Mouse (Mus musculus) urinary bladder, postnatal 14 days (tissue): ENCODE data around the gene Nup35.

Source experiments
- DNase-seq: peaks from one replicate; pipeline ENCODE4 v3.0.0; 2021; ENCODE audit warnings: low spot score

Gene Nup35

DNA sequence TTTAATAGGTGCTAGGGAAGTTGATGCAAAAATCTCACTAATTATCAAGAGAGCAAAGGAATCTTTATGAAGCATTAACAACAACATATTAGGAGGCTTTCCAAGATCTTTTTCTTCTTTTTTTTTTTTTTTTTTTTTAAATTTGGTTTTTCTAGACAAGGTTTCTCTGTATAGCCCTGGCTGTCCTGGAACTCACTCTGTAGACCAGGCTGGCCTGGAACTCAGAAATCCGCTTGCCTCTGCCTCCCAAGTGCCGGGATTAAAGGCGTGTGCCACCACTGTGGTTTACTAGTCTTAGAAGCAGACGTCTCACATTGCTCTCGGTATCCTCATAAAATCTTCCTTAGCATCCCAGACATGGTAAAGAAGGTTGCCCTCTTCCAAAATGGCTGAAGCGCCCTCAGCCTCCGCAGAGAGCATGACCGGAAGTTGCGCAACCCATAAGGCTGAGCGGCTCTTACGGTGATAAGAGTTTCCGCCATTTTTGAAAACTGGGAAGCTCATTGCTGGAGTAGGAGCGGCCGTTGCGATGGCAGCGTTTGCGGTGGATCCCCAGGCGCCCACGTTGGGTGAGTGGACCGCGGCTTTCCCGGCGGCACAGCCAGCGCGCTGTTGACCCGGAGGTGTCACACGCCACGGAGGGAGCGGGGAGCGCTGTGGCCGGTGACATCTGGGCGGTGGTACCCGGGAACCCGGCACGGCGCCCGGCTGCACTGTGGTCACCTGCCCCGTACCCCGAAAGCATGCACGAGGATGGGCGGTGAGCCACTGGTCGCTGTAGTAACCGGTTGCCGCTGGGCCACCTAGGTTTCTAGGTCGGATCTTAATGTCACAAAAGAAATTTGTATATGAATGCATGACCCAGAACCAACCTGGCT, 21.6 kb downstream of the Nup35 start:
- peak; percentile 90 for DNase-seq

DNA sequence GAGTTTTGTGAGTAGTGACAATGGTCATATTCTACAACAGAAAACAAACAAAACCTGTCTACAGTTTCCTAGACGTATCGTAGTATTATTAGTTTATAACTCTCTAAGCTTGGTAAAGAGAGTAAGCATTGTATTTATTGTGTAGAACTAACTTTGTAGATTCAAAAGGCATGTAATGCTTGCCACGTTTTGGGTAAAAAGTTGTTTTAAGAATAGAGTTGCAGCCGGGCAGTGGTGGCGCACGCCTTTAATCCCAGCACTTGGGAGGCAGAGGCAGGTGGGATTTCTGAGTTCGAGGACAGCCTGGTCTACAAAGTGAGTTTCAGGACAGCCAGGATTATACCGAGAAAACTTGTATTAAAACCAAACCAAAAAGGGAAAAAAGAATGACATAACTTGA, 22.4 kb downstream of the Nup35 start:
- DNase-seq, result no peak

- DNase-seq, result no peak
These were observed 22.8 kb downstream of the Nup35 start for GRCm38 (mm10) chr2:80639864-80640263.

GRCm38 (mm10) chr2:80661414-80661813, 44.4 kb downstream of the Nup35 start:
- DNase-seq, result no peak

GRCm38 (mm10) chr2:80662682-80663081, 45.6 kb downstream of the Nup35 start:
- DNase-seq, result no peak

- DNase-seq, result no peak
These were observed 50.4 kb downstream of the Nup35 start for GRCm38 (mm10) chr2:80667396-80667964.

GRCm38 (mm10) chr2:80669868-80670666, 53.0 kb downstream of the Nup35 start:
- DNase-seq, result peak; percentile 8

- no peak for DNase-seq
These were observed 61.8 kb downstream of the Nup35 start for GRCm38 (mm10) chr2:80678803-80679202.

DNA sequence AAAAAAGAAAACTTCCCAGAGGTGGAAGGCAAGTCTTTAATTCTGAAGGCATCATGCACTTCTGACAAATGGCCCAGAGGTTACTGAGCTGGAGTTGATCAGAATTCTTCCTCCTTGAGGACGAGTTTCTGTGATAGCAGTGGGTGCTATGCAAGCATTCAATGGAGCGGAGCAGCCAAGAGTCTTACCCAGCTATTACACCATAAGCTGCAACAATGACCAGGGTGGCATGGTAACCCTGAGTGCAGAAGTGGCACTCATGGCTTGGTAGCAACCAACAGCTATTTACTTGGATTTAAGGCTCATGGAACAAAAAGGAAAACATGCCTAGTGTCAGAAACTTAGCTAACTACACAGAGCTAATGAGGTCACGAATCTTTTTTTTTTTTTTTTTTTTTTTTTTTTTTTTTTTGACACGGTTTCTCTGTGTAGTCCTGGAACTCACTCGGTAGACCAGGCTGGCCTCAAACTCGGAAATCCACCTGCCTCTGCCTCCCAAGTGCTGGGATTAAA, 66.7 kb downstream of the Nup35 start:
- DNase-seq, result no peak

GRCm38 (mm10) chr2:80684396-80685071, 67.5 kb downstream of the Nup35 start:
- DNase-seq, result no peak

GRCm38 (mm10) chr2:80688261-80688660, 71.2 kb downstream of the Nup35 start:
- DNase-seq, result no peak

GRCm38 (mm10) chr2:80707429-80707828, 90.4 kb downstream of the Nup35 start:
- DNase-seq, result no peak
